ENCODE assay signal across 25 mouse cellular contexts in genomic region chr16:29975800-29976199, GRCm38 (mm10).
DNase-seq lines count a peak whose midpoint lies in the region; ATAC-seq and TF ChIP-seq lines count a peak whose summit lies in the region.
"Had no signal": no experiment of that assay in that cellular context is flagged by ENCODE, and none has a peak within 500 bp of the region (broad histone marks: within the 10 kb centered on the region; RNA-seq: fewer than 3 reads in every experiment).

No protein-coding gene starts in this region.

- H3K4me1 ChIP-seq in intestine, embryonic 16.5 days (ENCODE audit: control insufficient read depth, insufficient read depth, low read length) = peaks cover 35% of the 10 kb centered on the region
- H3K4me1 ChIP-seq in intestine, embryonic 15.5 days (replicated peaks) = peaks cover 18% of the 10 kb centered on the region
- H3K4me1 ChIP-seq in stomach, embryonic 16.5 days (ENCODE audit: control insufficient read depth, insufficient read depth, low read length) = peaks cover 33% of the 10 kb centered on the region
- no peaks in the 10 kb centered on the region for H3K4me1 ChIP-seq in stomach, postnatal 0 days (replicated peaks; ENCODE audit: control insufficient read depth, insufficient read depth)

- DNase-seq in stomach, postnatal 0 days (ENCODE audit: low spot score) = no peak
- DNase-seq in ZHBTc4 (ENCODE audit: low read depth, low spot score) = peak; percentile 32
- no peak for DNase-seq in lung, postnatal 36 days
- DNase-seq in embryo, embryonic 10 days (ENCODE audit: low spot score) = no peak
- DNase-seq: adrenal gland, adult 2 months; adrenal gland, postnatal 10 days; adrenal gland, postnatal 25 days; cerebellum, adult 11 months; cerebellum, adult 18-20 months; cerebellum, adult 8-10 months; cerebellum, adult 9-11 months; cerebellum, postnatal 14 days; cerebellum, postnatal 36 days; embryo, embryonic 11 days had no signal

- no peaks in the 10 kb centered on the region for H3K9me3 ChIP-seq in intestine, embryonic 16.5 days (ENCODE audit: control insufficient read depth, low read length)
- H3K9me3 ChIP-seq in intestine, embryonic 15.5 days = no peaks in the 10 kb centered on the region
- no peaks in the 10 kb centered on the region for H3K9me3 ChIP-seq in stomach, embryonic 16.5 days (replicated peaks; ENCODE audit: control insufficient read depth, low read length)
- no peaks in the 10 kb centered on the region for H3K9me3 ChIP-seq in stomach, postnatal 0 days (ENCODE audit: control insufficient read depth, low read length)
- H3K9me3 ChIP-seq: embryonic facial prominence, embryonic 13.5 days; embryonic facial prominence, embryonic 15.5 days; forebrain, embryonic 10.5 days; forebrain, embryonic 12.5 days had no signal

- no peaks in the 10 kb centered on the region for H3K36me3 ChIP-seq in intestine, embryonic 16.5 days (ENCODE audit: control insufficient read depth, insufficient read depth, low read length)
- no peaks in the 10 kb centered on the region for H3K36me3 ChIP-seq in intestine, embryonic 15.5 days
- no peaks in the 10 kb centered on the region for H3K36me3 ChIP-seq in stomach, embryonic 16.5 days (ENCODE audit: control insufficient read depth, insufficient read depth, low read length)
- H3K36me3 ChIP-seq in stomach, postnatal 0 days (ENCODE audit: control insufficient read depth, insufficient read depth, low read length) = no peaks in the 10 kb centered on the region
- H3K36me3 ChIP-seq: embryonic facial prominence, embryonic 13.5 days; embryonic facial prominence, embryonic 15.5 days; forebrain, embryonic 10.5 days; forebrain, embryonic 12.5 days had no signal

- H3K4me3 ChIP-seq in intestine, embryonic 16.5 days (ENCODE audit: low read length) = no peak overlapping the region
- H3K4me3 ChIP-seq in intestine, embryonic 15.5 days (replicated peaks) = no peak overlapping the region
- H3K4me3 ChIP-seq in stomach, embryonic 16.5 days (replicated peaks; ENCODE audit: low read length) = no peak overlapping the region
- no peak overlapping the region for H3K4me3 ChIP-seq in stomach, postnatal 0 days (ENCODE audit: low read depth, low read length)
- H3K4me3 ChIP-seq: embryonic facial prominence, embryonic 13.5 days; embryonic facial prominence, embryonic 15.5 days; erythroblast, embryonic 14.5 days; forebrain, embryonic 10.5 days; forebrain, embryonic 12.5 days had no signal

- H3K27me3 ChIP-seq in intestine, embryonic 16.5 days (replicated peaks; ENCODE audit: control insufficient read depth, insufficient read depth, low read length) = no peaks in the 10 kb centered on the region
- H3K27me3 ChIP-seq in intestine, embryonic 15.5 days (replicated peaks) = no peaks in the 10 kb centered on the region
- H3K27me3 ChIP-seq in stomach, embryonic 16.5 days (ENCODE audit: control insufficient read depth, insufficient read depth, low read length) = no peaks in the 10 kb centered on the region
- H3K27me3 ChIP-seq in stomach, postnatal 0 days (ENCODE audit: control insufficient read depth, insufficient read depth, low read length) = no peaks in the 10 kb centered on the region
- H3K27me3 ChIP-seq: embryonic facial prominence, embryonic 13.5 days; embryonic facial prominence, embryonic 15.5 days; Patski had no signal

- 85% methylated on average over 3 of the region's 3 CpGs for WGBS in intestine, embryonic 16.5 days
- WGBS in intestine, embryonic 15.5 days = 93% methylated on average over 3 of the region's 3 CpGs
- WGBS in stomach, embryonic 16.5 days = 94% methylated on average over 3 of the region's 3 CpGs
- WGBS in stomach, postnatal 0 days = 81% methylated on average over 3 of the region's 3 CpGs

- no peak for TF ChIP-seq CTCF in stomach, postnatal 0 days (IDR thresholded peaks at IDR 0.05; ENCODE audit: low read depth)

- H3K9ac ChIP-seq in intestine, embryonic 16.5 days (ENCODE audit: low read depth, low read length) = no peak overlapping the region
- H3K9ac ChIP-seq in intestine, embryonic 15.5 days = no peak overlapping the region
- no peak overlapping the region for H3K9ac ChIP-seq in stomach, embryonic 16.5 days (ENCODE audit: low read length)
- H3K9ac ChIP-seq in stomach, postnatal 0 days (ENCODE audit: low read length) = no peak overlapping the region
- H3K9ac ChIP-seq: embryonic facial prominence, embryonic 13.5 days; embryonic facial prominence, embryonic 15.5 days; forebrain, embryonic 12.5 days had no signal

- TF ChIP-seq EP300 in stomach, postnatal 0 days (optimal IDR thresholded peaks at IDR 0.05) = no peak

- H3K4me2 ChIP-seq in intestine, embryonic 16.5 days (ENCODE audit: low read depth, low read length) = no peak overlapping the region
- H3K4me2 ChIP-seq in intestine, embryonic 15.5 days (replicated peaks) = no peak overlapping the region
- no peak overlapping the region for H3K4me2 ChIP-seq in stomach, embryonic 16.5 days (ENCODE audit: low read depth, low read length)
- no peak overlapping the region for H3K4me2 ChIP-seq in stomach, postnatal 0 days (replicated peaks; ENCODE audit: low read depth)
- H3K4me2 ChIP-seq: embryonic facial prominence, embryonic 13.5 days; embryonic facial prominence, embryonic 15.5 days; forebrain, embryonic 12.5 days had no signal

- no peak for ATAC-seq in intestine, embryonic 16.5 days
- ATAC-seq in intestine, embryonic 15.5 days = no peak
- no peak for ATAC-seq in stomach, embryonic 16.5 days (ENCODE audit: insufficient read depth, low FRiP score)
- ATAC-seq in stomach, postnatal 0 days (ENCODE audit: low FRiP score, low TSS enrichment) = no peak
- ATAC-seq: forebrain, embryonic 14.5 days; forebrain, embryonic 16.5 days; Patski had no signal

- peak overlapping the region; percentile 34; the same call in 1 of the 2 replicates for H3K27ac ChIP-seq in intestine, embryonic 16.5 days (ENCODE audit: low read length)
- no peak overlapping the region for H3K27ac ChIP-seq in intestine, embryonic 15.5 days
- H3K27ac ChIP-seq in stomach, embryonic 16.5 days (ENCODE audit: low read length) = 0 out of 2 replicates have a peak overlapping the region, but pooled peaks have one; percentile 22
- H3K27ac ChIP-seq in stomach, postnatal 0 days (replicated peaks) = no peak overlapping the region
- H3K27ac ChIP-seq: embryonic facial prominence, embryonic 13.5 days; embryonic facial prominence, embryonic 15.5 days; forebrain, embryonic 10.5 days; forebrain, embryonic 12.5 days had no signal

Comparison
In these comparisons a context has a peak if more than half of its experiments do, and no peak if none do; other contexts are left out.
1. H3K27ac ChIP-seq: peak in intestine, embryonic 16.5 days (single experiment) and stomach, embryonic 16.5 days (single experiment); none in intestine, embryonic 15.5 days (single experiment) and stomach, postnatal 0 days (single experiment).